Mouse (Mus musculus) hindbrain, embryonic 15.5 days (tissue): ENCODE measurements around the gene Loxl1. TPM values are rescaled to one million over a fixed set of nuclear protein-coding genes. Genes with fewer than 3 reads are reported as not detected.
A peak's percentile ranks its signal among the peaks of the same experiment; 100 is the strongest.

Source experiments
- ATAC-seq: fragments of 200-750 bp; cut with Nextera tagmentation; 2 replicates; pipeline ENCODE4 v1.8.0; 2017; ENCODE audit warnings: low read depth, moderate number of reproducible peaks, moderate TSS enrichment; ENCODE audit not compliant: low FRiP score
- H3K27ac ChIP-seq: fragments of 300-500 bp; sonication (generic); replicated peaks from 2 replicates; pipeline ENCODE4 v1.5.1; 2015; ENCODE audit warnings: mild to moderate bottlenecking, inconsistent platforms
- H3K27me3 ChIP-seq: fragments of 300-500 bp; sonication (generic); 2 replicates; pipeline ENCODE4 v1.6.1; 2015; ENCODE audit warnings: control low read depth, inconsistent platforms
- H3K36me3 ChIP-seq: fragments of 300-500 bp; sonication (generic); 2 replicates; pipeline ENCODE4 v1.6.1; 2015; ENCODE audit warnings: control low read depth, inconsistent platforms
- H3K4me1 ChIP-seq: fragments of 300-500 bp; sonication (generic); replicated peaks from 2 replicates; pipeline ENCODE4 v1.6.1; 2015; ENCODE audit warnings: control low read depth, inconsistent platforms
- H3K4me2 ChIP-seq: fragments of 300-500 bp; sonication (generic); 2 replicates; pipeline ENCODE4 v1.6.1; 2015; ENCODE audit warnings: moderate library complexity, mild to moderate bottlenecking, inconsistent platforms
- H3K4me3 ChIP-seq: fragments of 300-500 bp; sonication (generic); 2 replicates; pipeline ENCODE4 v1.5.1; 2015; ENCODE audit warnings: mild to moderate bottlenecking, inconsistent platforms
- H3K9ac ChIP-seq: fragments of 300-500 bp; sonication (generic); 2 replicates; pipeline ENCODE4 v1.6.1; 2015; ENCODE audit warnings: inconsistent platforms
- H3K9me3 ChIP-seq: fragments of 300-500 bp; sonication (generic); 2 replicates; pipeline ENCODE4 v1.6.1; 2016; ENCODE audit warnings: control low read depth, inconsistent platforms
- WGBS: fragments of 180-500 bp; shearing (Covaris S2); methylation state at CpG from one replicate; pipeline ENCODE4 v1.1.7; 2015; 5-methylcytosine and 5-hydroxymethylcytosine counted together
- polyA plus RNA-seq: library from polyadenylated mRNA; unstranded; fragments of >200 nt; fragmentation: Nextera tagmentation; extraction: Ambion mirVana; gene quantifications from 2 replicates; pipeline ENCODE4 v1.2.1, GENCODE M21; 2015

Loxl1 gene
- polyA plus RNA-seq, 1 experiment from 2014 or later, result 10.7 TPM

DNA sequence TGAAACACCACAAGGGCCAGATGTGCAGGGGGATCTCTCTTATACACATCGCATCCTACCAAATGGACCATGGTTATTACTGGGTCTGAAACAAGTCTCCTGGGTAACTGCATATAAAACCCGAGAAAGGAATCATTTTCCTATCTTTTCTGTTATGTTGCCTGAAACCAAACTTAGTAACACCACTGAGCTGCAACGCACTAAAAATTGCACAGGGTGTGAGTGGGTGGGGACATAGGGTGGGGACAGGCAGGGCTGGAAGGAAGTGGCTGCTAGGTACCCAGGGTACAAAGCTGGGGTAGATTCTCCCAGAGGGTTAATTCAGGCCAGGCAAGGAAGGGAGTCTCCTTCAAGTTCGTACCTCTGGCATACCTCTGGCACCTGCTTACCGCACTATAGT lies 70.3 kb downstream of the Loxl1 start:
- H3K27me3 ChIP-seq, result no peaks in the 10 kb centered on the region
- no peaks in the 10 kb centered on the region for H3K9me3 ChIP-seq
- H3K36me3 ChIP-seq, result no peaks in the 10 kb centered on the region
- H3K4me3 ChIP-seq, result no peak overlapping the region
- no peak overlapping the region for H3K27ac ChIP-seq
- H3K9ac ChIP-seq, result no peak overlapping the region
- WGBS, result 82% methylated on average over 5 of the region's 5 CpGs
- no peak for ATAC-seq
- H3K4me1 ChIP-seq, result peaks cover 21% of the 10 kb centered on the region
- H3K4me2 ChIP-seq, result no peak overlapping the region

- Histone ChIP-seq H3K4me3 (no peak overlapping the region), H3K9me3 (no peaks in the 10 kb centered on the region), H3K4me2 (no peak overlapping the region), H3K36me3 (no peaks in the 10 kb centered on the region), H3K27ac (peak overlapping the region; percentile 20; the same call in 1 of the 2 replicates), H3K4me1 (peaks cover 15% of the 10 kb centered on the region), H3K9ac (no peak overlapping the region), H3K27me3 (no peaks in the 10 kb centered on the region)
- peak; percentile 56; the same call in 1 of the 2 replicates for ATAC-seq
- WGBS, result 52% methylated on average over 9 of the region's 9 CpGs
Measured at GRCm38 (mm10) chr9:58241780-58242485, 71.1 kb downstream of the Loxl1 start.

Other genes with a start within 250 kb of the Loxl1 start
- 16.0 and 17.5 TPM in 2 replicates for gene Stra6, start 249.4 kb downstream of the Loxl1 start, polyA plus RNA-seq
- 0.38 and 0.58 TPM in 2 replicates for gene Ccdc33, start 194.4 kb downstream of the Loxl1 start, polyA plus RNA-seq
- gene Islr, start 108.9 kb downstream of the Loxl1 start, polyA plus RNA-seq, result 37.1 and 44.2 TPM in 2 replicates
- 20.1 and 27.6 TPM in 2 replicates for gene Islr2, start 108.9 kb downstream of the Loxl1 start, polyA plus RNA-seq
- 4.3 and 5.2 TPM in 2 replicates for gene Pml, start 63.4 kb downstream of the Loxl1 start, polyA plus RNA-seq
- gene Stoml1, start 60.0 kb downstream of the Loxl1 start, polyA plus RNA-seq, result 123 and 126 TPM in 2 replicates
- not detected in 2 replicates for gene Tbc1d21, start 57.3 kb upstream of the Loxl1 start, polyA plus RNA-seq
- 12.9 and 14.5 TPM in 2 replicates for gene Insyn1, start 175.4 kb upstream of the Loxl1 start, polyA plus RNA-seq
- 29.9 and 33.8 TPM in 2 replicates for gene Cd276, start 242.3 kb upstream of the Loxl1 start, polyA plus RNA-seq